Mouse (Mus musculus) thymus, adult 2 months (tissue): ENCODE measurements around the gene Ptpn11. TPM values are rescaled to one million over a fixed set of nuclear protein-coding genes. Genes with fewer than 3 reads are reported as not detected.
A peak's percentile ranks its signal among the peaks of the same experiment; 100 is the strongest.

Experiments
- DNase-seq: peaks from one replicate; pipeline ENCODE4 v3.0.0; 2021
- H3K27ac ChIP-seq: fragments of 200-500 bp; 2 replicates; pipeline ENCODE4 v1.5.1; 2012; ENCODE audit warnings: low read length, control low read depth; ENCODE audit not compliant: control insufficient read depth, insufficient read depth
- H3K27me3 ChIP-seq: fragments of 200-500 bp; 2 replicates; pipeline ENCODE4 v1.6.1; 2012; ENCODE audit warnings: mild to moderate bottlenecking, low read length, moderate library complexity, mixed read lengths; ENCODE audit not compliant: control insufficient read depth, insufficient read depth
- H3K36me3 ChIP-seq: fragments of 200-500 bp; 2 replicates; pipeline ENCODE4 v1.6.1; 2012; ENCODE audit warnings: mild to moderate bottlenecking, low read length, moderate library complexity; ENCODE audit not compliant: control insufficient read depth, insufficient read depth
- H3K4me1 ChIP-seq: fragments of 200-500 bp; replicated peaks from 2 replicates; pipeline ENCODE4 v1.6.1; 2012; ENCODE audit warnings: low read length; ENCODE audit not compliant: control insufficient read depth, insufficient read depth
- H3K4me3 ChIP-seq: fragments of 200-500 bp; 2 replicates; pipeline ENCODE4 v1.5.1; 2012; ENCODE audit warnings: mild to moderate bottlenecking, low read length, control low read depth, moderate library complexity; ENCODE audit not compliant: control insufficient read depth, insufficient read depth
- CTCF ChIP-seq: fragments of 200-500 bp; IDR thresholded peaks from 2 replicates; pipeline ENCODE4 v1.5.1; 2012; ENCODE audit warnings: mild to moderate bottlenecking, control low read depth, low read length, moderate library complexity, borderline replicate concordance; ENCODE audit not compliant: control insufficient read depth, poor library complexity, insufficient read depth; ENCODE audit errors: extremely low read depth
- POLR2A ChIP-seq: fragments of 200-500 bp; IDR thresholded peaks from 2 replicates; pipeline ENCODE4 v1.6.1; 2012; ENCODE audit warnings: mild to moderate bottlenecking, low read length, control low read depth, moderate library complexity; ENCODE audit not compliant: control insufficient read depth, poor library complexity, insufficient read depth; ENCODE audit errors: extremely low read depth
- WGBS: fragments of 180-500 bp; shearing (Covaris S2); methylation state at CpG from one replicate; pipeline ENCODE4 v1.1.7; 2018; 5-methylcytosine and 5-hydroxymethylcytosine counted together
- polyA plus RNA-seq: library from polyadenylated mRNA; depleted of rRNA; stranded (reverse); fragments of >200 nt; gene quantifications from 2 replicates; pipeline ENCODE4 v1.2.3, GENCODE M21; 2012; rRNA removed

The Ptpn11 gene
- polyA plus RNA-seq, result 30.0 and 33.1 TPM in 2 replicates

DNA sequence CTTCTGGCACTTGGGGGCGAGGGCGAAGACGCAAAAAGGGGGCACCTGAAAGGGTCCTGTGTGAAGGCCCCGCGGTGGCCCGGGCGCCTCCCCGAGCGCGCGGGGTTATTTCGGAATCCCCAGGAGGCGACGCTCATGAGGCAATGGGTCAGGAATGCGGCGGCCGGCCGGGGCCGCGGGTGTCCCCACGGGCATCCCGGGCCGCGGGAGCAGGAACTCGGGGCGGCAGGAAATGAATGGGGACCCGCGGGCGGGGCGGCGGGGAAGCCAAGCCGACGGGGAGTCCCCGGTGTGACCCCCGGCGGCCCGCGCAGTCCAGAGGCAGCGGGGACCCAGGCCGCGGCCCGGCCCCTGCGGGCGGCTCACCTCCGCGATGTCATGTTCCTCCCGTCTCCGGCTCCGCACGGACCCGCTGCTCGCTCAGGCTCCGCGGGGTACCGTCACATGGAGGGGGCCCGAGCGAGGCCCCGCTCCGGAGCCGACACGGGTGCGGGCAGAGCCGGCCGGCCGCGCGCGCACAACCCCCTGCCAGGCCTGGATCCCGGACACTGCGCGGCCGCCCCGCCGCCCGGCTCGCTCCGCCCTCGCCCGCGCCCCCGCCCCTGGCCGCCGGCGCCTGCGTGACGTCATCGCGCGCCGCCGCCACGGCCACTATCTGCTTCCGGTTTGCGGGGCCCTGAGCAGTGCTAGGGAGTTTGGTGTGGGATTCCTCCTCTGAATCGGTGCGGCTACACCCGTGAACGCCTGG, at the start of gene Ptpn11:
Gene Ptpn11 (minus strand): TSS at position 562 of the 748 bp plus-strand sequence.
- Histone ChIP-seq H3K4me3 (peak within 1 kb of the TSS; percentile 95), H3K27ac (peak within 1 kb of the TSS; percentile 33; the same call in 1 of the 2 replicates), H3K36me3 (no peaks in the 10 kb centered on the region), H3K4me1 (peaks cover 13% of the 10 kb centered on the region), H3K27me3 (no peaks in the 10 kb centered on the region)
- WGBS, result under 1% methylated on average over 93 of the region's 98 CpGs
- TF ChIP-seq CTCF (no peak; the same call in 1 of the 2 replicates), POLR2A (peak; percentile 79)
- peak; percentile 79 for DNase-seq

DNA sequence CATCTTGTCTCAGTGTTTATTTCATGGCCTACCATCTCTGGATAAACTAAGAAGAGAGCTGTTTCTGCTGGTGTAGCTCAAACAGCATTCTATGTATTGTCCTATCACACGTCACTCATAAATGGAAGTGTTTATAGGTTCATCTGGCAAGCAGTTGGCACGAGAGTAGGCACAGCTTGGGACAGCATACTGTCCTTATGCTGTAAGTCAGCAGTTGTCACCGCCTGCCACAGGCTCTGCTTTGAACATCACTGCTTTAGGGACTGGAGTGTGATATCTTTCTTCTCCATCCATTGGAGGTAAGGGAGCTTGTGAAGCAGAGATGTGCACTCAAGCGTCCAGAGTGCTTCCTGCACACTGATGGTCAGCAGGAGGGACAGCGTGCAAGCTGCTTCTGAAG, 48.6 kb upstream of the Ptpn11 start:
- no peak for DNase-seq
- Histone ChIP-seq H3K4me3 (no peak overlapping the region), H3K36me3 (no peaks in the 10 kb centered on the region), H3K4me1 (no peaks in the 10 kb centered on the region), H3K27me3 (no peaks in the 10 kb centered on the region), H3K27ac (no peak overlapping the region)
- no peak for TF ChIP-seq CTCF
- no peak for TF ChIP-seq POLR2A
- WGBS, result 96% methylated on average over 5 of the region's 5 CpGs

DNA sequence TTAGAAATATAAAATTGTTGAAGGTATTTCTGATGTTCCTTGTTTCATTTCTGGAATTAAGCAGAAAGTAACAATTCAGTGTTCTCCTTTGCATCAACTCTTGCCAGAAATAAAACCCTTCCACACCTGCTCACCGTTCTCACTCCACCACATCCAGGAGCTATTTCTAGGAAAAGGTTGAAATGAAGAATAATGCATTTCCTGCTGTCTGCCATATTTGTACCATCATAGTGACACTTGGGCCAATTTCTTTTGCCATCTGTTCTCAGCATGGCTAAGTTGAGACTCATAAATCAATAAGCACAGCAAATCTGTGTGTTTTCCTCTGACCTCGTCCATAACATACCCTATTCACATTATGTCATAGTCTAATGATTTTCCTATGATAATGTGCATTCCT, 47.0 kb upstream of the Ptpn11 start:
- no peak overlapping the region for H3K27ac ChIP-seq
- H3K4me3 ChIP-seq, result no peak overlapping the region
- H3K4me1 ChIP-seq, result no peaks in the 10 kb centered on the region
- no peaks in the 10 kb centered on the region for H3K27me3 ChIP-seq
- WGBS, result 68% methylated on average over 2 of the region's 2 CpGs
- TF ChIP-seq CTCF, result no peak
- no peak for TF ChIP-seq POLR2A
- H3K36me3 ChIP-seq, result no peaks in the 10 kb centered on the region
- DNase-seq, result no peak

DNA sequence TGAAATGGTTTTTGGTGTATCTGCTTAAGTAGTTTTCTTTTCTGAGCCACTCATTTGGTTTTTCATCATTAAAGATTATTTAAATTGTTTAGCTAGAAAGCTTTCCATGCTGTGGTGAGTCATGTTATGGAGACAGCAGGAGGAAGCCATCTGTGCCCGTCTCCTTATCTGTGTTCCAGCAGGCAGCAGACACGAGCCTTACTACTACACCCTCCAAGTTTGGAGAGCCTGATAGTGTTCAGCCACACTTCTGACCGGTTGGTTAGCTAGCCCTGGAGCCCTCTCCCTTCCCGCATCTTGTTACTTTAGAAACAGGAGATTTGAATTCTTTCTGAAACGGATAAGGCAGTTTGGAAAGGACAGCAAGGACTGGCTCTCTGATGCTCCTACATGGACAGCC, 45.0 kb upstream of the Ptpn11 start:
- no peak overlapping the region for H3K4me3 ChIP-seq
- no peaks in the 10 kb centered on the region for H3K27me3 ChIP-seq
- H3K36me3 ChIP-seq, result no peaks in the 10 kb centered on the region
- H3K4me1 ChIP-seq, result no peaks in the 10 kb centered on the region
- no peak overlapping the region for H3K27ac ChIP-seq
- TF ChIP-seq POLR2A (no peak), CTCF (no peak)
- no peak for DNase-seq
- 89% methylated on average over 5 of the region's 5 CpGs for WGBS

DNA sequence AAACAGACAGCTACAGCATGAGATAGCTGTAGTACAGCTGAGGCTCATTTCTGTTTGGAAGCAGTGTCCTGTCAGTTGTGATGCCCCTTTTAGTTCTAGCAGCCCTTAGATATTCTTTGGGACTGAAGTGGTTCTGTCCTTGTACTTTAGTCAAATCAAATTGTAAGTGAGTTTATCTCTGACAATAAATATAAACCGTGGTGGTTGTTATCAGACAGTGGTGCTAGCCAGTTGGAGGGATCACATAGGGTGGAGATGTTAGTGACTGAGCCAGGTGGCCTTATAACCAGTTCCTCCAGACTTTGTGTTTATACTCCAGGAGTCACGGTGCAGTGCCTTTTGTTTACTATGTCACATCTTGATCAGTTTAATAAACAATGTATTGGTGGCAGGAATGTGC, 42.5 kb upstream of the Ptpn11 start:
- Histone ChIP-seq H3K4me3 (no peak overlapping the region), H3K27me3 (no peaks in the 10 kb centered on the region), H3K4me1 (peaks cover 7% of the 10 kb centered on the region), H3K36me3 (no peaks in the 10 kb centered on the region), H3K27ac (no peak overlapping the region)
- TF ChIP-seq CTCF (no peak), POLR2A (no peak)
- DNase-seq, result no peak
- WGBS, result 96% methylated on average over 2 of the region's 2 CpGs

DNA sequence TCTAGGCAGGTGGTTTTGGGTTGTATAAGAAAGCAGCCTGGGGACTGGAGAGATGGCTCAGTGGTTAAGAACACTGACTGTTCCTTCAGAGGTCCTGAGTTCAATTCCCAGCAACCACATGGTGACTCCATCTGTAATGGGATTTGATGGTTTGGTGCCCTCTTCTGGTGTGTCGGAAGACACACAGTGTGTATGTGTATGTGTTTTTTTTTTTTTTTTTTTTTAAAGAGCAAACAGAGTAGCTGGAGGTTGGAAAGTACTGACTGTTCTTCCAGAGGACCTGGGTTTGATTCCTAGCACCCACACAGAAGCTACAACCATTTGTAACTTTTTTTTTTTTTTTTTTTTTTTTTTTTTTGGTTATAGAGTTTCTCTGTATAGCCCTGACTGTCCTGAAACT, 41.6 kb upstream of the Ptpn11 start:
- TF ChIP-seq POLR2A, result no peak
- no peak for DNase-seq
- Histone ChIP-seq H3K4me3 (no peak overlapping the region), H3K27me3 (no peaks in the 10 kb centered on the region), H3K4me1 (peaks cover 7% of the 10 kb centered on the region), H3K27ac (no peak overlapping the region), H3K36me3 (no peaks in the 10 kb centered on the region)
- WGBS, result 100% methylated on average over 1 of the region's 1 CpGs

DNA sequence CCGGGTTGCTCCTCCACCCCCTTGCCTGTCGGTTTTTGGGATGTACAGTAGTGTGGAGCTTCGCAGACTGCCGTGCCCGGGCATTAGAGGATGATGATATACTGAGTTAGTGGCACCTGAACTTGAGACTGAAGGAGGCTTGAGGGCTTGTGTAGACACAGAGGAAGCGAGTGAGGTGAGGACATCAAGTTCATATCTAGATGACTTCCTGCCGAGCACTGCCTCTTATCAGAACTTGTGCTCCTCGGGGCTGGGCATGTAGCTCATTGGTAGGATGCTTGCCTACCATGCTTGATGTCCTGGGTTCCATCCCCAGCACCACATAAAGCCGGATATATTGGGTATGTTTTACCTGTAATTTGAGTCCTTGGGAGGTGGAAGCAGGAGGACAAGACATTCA, 39.6 kb upstream of the Ptpn11 start:
- WGBS, result 71% methylated on average over 9 of the region's 9 CpGs
- Histone ChIP-seq H3K27ac (no peak overlapping the region), H3K27me3 (no peaks in the 10 kb centered on the region), H3K36me3 (no peaks in the 10 kb centered on the region), H3K4me1 (peaks cover 10% of the 10 kb centered on the region), H3K4me3 (no peak overlapping the region)
- no peak for DNase-seq
- TF ChIP-seq POLR2A (no peak), CTCF (no peak)
